Mouse (Mus musculus): ENCODE data around the gene 2700049A03Rik.

Gene 2700049A03Rik

DNA sequence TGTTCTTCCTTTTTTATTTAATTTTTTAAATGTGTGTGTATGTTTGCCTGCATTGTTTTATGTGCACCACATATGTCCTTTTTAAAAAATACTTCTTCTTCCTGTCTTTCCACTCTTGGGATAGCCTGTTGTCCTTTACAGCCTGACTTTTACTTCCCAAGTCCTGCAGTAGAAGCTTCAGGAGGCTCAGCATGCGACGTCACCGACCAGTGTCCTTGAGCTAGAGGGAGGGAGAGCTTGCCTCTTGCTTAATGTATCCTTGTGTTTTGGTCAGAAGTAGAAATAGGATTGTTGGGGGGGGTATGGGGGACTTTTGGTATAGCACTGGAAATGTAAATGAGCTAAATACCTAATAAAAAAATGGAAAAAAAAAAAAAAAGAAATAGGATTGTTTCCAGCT lies 47.1 kb downstream of the 2700049A03Rik start:
- no peak for DNase-seq (ENCODE audit: low spot score)

- no peak for DNase-seq (ENCODE audit: low spot score)
Observed at GRCm38 (mm10) chr12:71184396-71184795, 47.7 kb downstream of the 2700049A03Rik start.

- DNase-seq (ENCODE audit: low spot score), result no peak
Observed at GRCm38 (mm10) chr12:71192705-71193104, 56.1 kb downstream of the 2700049A03Rik start.

DNA sequence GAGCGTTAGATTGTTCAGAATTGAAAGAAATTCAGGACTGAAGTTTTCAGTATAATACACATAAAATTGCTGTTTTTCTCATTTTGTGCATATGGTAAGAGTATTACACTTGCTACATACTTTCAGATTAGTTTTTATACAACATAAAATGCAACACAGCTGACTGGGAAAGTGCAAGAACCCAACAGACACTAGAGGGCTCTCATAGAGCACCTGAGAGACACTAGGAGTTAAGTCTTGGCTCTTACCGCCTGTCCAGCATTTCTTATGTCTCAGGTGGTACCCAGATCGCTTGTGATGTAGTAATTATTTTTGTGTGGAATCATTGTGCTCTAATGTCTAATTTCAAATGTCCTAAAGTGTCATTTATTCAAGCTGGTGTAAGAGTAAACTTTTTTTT lies 61.0 kb downstream of the 2700049A03Rik start:
- peak; percentile 23 for DNase-seq (ENCODE audit: low spot score)

DNA sequence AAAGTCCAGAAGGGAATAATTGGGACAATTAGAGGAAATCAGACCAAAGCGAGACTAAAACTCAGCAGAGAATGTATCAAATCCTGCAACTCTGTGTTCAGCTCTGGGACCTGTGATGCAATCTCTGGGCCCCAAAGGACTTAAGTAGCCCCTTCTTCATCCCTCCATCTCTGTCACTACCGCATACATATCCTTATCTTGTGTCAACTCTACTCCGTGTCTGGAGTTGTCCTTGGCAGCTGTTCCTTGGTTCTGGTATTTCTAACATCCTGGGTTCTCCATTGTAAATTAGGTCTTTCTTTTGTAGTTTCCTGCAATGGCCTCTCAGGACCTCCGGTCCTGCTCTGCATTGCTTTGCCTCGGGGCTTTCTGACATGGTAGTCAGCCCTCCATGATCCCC lies 65.1 kb downstream of the 2700049A03Rik start:
- DNase-seq (ENCODE audit: low spot score), result no peak

DNA sequence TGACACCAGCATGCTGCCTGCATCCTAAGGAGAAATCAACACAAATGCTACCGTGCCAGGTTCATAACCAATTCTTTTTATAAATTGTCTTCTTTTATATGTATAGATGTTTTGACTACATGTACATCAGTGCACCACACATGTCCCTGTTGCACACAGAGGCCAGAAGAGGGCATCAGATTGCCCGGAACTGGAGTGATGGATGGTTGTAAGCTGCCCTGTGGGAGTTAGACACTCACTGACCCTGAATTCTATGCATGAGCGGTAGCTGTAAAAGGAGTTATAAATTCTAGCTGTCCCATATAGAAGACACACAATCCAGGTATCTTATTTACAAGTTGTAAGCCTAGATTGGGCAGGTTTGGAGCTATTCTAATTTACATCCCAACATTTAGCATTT lies 67.7 kb downstream of the 2700049A03Rik start:
- DNase-seq (ENCODE audit: low spot score), result no peak

DNA sequence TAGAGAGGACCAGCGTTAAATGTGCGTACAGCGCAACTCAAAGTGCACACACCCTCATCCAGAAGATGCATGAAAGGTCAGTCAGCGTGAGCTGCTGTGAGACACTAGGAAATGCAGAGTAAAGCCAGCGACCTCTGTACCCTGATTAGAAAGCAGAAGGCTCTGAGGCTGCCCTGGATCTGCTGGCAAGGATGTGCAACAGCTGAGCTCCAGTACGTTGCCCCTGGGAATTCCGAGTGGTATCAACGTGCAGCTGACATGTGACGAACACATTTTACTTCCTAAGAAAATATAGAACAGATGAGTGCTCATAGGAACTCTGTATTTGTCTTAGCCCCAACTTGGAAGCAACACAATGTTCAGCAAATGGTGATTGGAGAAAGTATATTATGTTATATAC lies 80.5 kb downstream of the 2700049A03Rik start:
- no peak for DNase-seq (ENCODE audit: low spot score)

DNA sequence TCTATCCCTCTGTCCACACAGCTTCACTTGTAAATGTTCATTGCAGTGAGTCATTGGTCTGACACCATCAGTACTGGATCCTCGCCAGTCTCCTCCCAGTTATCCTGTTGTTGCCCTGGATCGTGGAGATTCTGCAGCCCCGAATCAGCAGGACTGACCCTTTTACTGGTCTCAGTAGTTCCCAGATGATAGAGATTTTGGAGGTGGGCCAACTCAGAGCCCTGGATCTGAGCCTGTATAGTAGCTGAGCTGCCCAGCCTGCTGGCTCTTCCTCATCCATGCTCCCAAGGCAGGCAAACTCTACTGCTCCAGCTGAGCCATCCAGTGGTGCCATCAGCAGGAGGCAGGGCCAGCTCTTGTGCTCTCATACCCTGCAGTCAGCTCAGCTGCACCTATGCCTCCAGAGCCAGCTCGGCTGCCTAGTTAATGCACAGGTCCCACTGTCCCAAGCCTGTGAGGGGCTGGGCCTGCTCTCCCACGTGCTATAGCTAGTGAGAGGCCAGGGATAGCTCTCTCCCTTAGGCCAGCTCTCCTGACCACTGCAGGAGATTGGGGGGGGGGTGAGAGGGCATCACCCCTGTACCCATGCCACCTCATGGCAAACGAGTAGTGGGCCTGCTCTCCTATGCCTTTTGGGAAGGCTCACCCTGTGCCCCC lies 81.3 kb downstream of the 2700049A03Rik start:
- DNase-seq (ENCODE audit: low spot score), result peak; percentile 11

- DNase-seq (ENCODE audit: low spot score), result no peak
Observed at GRCm38 (mm10) chr12:71222761-71223160, 86.1 kb downstream of the 2700049A03Rik start.

- no peak for DNase-seq (ENCODE audit: low spot score)
Observed at GRCm38 (mm10) chr12:71227769-71228168, 91.1 kb downstream of the 2700049A03Rik start.

DNA sequence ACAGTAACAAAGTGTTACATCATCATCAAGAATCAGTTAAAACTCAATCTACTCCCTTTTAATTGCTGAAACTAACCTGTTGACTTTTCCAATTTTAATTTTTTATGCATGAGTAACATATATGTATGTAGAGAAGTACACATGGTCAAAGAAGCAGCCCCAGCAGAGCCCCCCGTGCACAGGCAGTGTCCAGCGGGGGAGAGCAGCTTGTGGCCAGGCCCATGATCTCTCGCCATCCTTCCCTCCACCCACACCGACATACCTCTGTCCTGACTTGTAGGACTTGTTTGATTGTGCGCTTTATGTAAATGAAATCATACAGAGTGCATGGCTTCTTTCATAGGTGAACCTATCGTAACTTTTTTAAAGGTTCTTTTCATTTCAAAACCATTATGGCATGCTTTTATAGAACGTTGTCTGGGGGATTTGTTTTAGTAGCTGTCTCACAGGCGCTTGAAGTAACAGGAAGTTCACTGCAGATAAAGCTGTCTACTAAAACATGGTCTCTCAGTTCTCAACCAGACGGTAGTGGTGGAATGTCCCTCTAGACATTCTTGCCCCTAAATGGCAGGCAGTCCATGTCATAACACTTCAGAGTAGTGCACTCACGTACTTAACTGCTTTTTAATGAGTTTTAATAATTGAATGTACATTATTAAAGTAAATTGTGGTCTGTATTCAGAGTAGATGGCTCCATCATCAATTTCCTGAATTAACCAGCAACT lies 92.4 kb downstream of the 2700049A03Rik start:
- DNase-seq (ENCODE audit: low spot score), result no peak

DNA sequence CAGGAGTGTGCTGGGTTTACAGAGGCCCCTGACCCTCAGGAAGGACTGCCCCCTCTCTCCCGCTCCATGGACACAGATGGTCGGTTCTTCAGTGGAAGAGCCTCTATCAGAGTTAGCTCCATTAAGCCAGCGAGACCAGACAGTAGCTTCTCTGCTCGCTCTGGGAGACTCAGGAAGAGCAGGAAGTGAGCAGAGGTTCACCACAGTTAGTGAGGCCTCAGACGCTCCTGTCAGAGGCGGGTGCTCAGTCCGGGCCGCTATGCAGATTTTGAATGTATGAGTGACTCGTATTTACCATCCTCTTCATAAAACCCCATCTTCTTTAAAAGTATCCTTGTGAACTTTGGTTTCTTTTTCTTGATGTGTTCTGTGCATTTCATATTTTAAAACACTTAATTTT lies 94.9 kb downstream of the 2700049A03Rik start:
- no peak for DNase-seq (ENCODE audit: low spot score)

- DNase-seq (ENCODE audit: low spot score), result no peak
Observed at GRCm38 (mm10) chr12:71233426-71233825, 96.8 kb downstream of the 2700049A03Rik start.

- DNase-seq (ENCODE audit: low spot score), result no peak
Observed at GRCm38 (mm10) chr12:71237074-71237473, 100.4 kb downstream of the 2700049A03Rik start.

- no peak for DNase-seq (ENCODE audit: low spot score)
Observed at GRCm38 (mm10) chr12:71242791-71243190, 106.1 kb downstream of the 2700049A03Rik start.

- no peak for DNase-seq (ENCODE audit: low spot score)
Observed at GRCm38 (mm10) chr12:71244766-71245390, 108.2 kb downstream of the 2700049A03Rik start.

DNA sequence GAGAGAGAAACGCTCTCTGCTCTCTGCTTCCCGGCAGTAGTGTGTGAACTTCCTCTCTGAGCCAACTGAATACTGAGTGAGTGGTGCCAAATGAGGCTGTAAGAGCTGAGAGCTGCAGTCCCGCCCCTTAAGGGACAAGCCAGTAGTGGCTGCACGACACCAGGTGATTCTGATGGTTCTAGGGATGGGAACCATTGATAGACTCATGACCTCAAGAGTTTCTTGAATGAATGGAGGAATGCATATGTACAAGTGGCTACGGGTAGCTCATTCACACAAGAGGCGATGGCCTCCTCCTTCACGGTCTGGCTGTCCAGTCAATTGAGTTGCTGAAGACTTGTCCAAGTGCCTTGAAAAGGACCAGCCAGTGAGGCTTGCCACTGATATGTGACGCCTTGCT lies 110.5 kb downstream of the 2700049A03Rik start:
- no peak for DNase-seq (ENCODE audit: low spot score)

DNA sequence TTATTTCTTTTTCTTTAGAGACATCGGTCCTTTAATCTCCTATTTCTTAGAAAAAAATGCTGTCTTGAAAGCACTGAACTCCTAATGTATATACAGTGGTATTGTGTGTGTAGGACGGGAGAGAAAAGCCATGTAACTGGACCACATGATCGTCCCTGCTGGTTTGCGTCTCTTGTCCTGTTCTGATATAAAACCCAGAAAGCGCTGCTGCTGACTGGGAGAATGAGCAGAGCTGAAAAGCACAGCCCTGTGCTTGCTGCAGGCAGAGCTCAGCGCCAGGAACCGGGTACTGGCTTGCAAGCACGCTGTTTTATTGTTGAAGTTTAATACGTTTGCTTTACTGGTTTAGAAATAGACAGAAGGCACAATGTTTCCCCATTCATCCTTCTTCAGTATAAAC lies 112.7 kb downstream of the 2700049A03Rik start:
- DNase-seq (ENCODE audit: low spot score), result peak; percentile 9

GRCm38 (mm10) chr12:71252509-71253167 lies 116.0 kb downstream of the 2700049A03Rik start:
- no peak for DNase-seq (ENCODE audit: low spot score)

DNA sequence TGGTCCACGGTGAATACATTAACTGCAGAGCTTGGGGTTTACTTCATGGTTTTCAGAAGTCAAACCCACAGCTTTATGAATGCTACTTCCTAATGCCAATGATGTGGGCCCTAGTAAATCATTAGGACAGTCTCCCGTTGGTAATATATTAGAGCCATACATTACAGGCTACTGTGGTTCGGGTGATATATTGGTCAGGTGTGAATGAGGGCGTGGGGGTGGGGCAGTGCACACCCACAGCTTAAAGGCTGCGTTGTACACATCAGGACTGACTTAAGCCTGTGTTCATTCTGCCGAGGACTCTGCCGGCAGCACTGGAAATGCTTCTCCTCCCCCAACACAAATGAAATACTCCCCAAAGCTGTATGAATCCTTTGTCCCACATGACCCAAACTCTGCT lies 118.1 kb downstream of the 2700049A03Rik start:
- DNase-seq (ENCODE audit: low spot score), result no peak

GRCm38 (mm10) chr12:71258196-71258920 lies 121.7 kb downstream of the 2700049A03Rik start:
- DNase-seq (ENCODE audit: low spot score), result no peak

- no peak for DNase-seq (ENCODE audit: low spot score)
Observed at GRCm38 (mm10) chr12:71264211-71264610, 127.6 kb downstream of the 2700049A03Rik start.
